22 mouse cellular contexts compared by ENCODE assay signal in genomic region chr2:49860969-49861592, GRCm38 (mm10).
A peak's percentile ranks its signal among the peaks of the same experiment; 100 is the strongest.
DNase-seq lines count a peak whose midpoint lies in the region; ATAC-seq lines count a peak whose summit lies in the region.
"Had no signal": no experiment of that assay in that cellular context is flagged by ENCODE, and none has a peak within 500 bp of the region (broad histone marks: within the 10 kb centered on the region; RNA-seq: fewer than 3 reads in every experiment).

No protein-coding gene starts in this region.

- no peaks in the 10 kb centered on the region for H3K9me3 ChIP-seq in heart, embryonic 10.5 days
- no peaks in the 10 kb centered on the region for H3K9me3 ChIP-seq in embryonic facial prominence, embryonic 14.5 days (ENCODE audit: control insufficient read depth, low read length)
- H3K9me3 ChIP-seq in stomach, embryonic 16.5 days (replicated peaks; ENCODE audit: control insufficient read depth, low read length), result no peaks in the 10 kb centered on the region
- H3K9me3 ChIP-seq: heart, embryonic 15.5 days; liver, embryonic 12.5 days; neural tube, embryonic 15.5 days had no signal

- H3K27me3 ChIP-seq in heart, embryonic 10.5 days (ENCODE audit: insufficient read depth, poor library complexity, severe bottlenecking), result 0 out of 2 replicates have a peak, but pooled peaks cover 3% of the 10 kb centered on the region
- no peaks in the 10 kb centered on the region for H3K27me3 ChIP-seq in embryonic facial prominence, embryonic 14.5 days (replicated peaks; ENCODE audit: control insufficient read depth, insufficient read depth, low read length)
- no peaks in the 10 kb centered on the region for H3K27me3 ChIP-seq in stomach, embryonic 16.5 days (ENCODE audit: control insufficient read depth, insufficient read depth, low read length)
- H3K27me3 ChIP-seq: CH12.LX; heart, embryonic 15.5 days; neural tube, embryonic 15.5 days had no signal

- H3K9ac ChIP-seq in embryonic facial prominence, embryonic 14.5 days (ENCODE audit: low read depth, low read length), result no peak overlapping the region
- H3K9ac ChIP-seq in stomach, embryonic 16.5 days (ENCODE audit: low read length), result no peak overlapping the region
- H3K9ac ChIP-seq: heart, embryonic 15.5 days; liver, embryonic 12.5 days; neural tube, embryonic 15.5 days had no signal

- H3K4me1 ChIP-seq in heart, embryonic 10.5 days, result peaks cover 11% of the 10 kb centered on the region; the same call in 1 of the 2 replicates
- H3K4me1 ChIP-seq in embryonic facial prominence, embryonic 14.5 days (ENCODE audit: control insufficient read depth, insufficient read depth, low read length), result no peaks in the 10 kb centered on the region
- peaks cover 8% of the 10 kb centered on the region for H3K4me1 ChIP-seq in stomach, embryonic 16.5 days (ENCODE audit: control insufficient read depth, insufficient read depth, low read length)
- H3K4me1 ChIP-seq: liver, embryonic 12.5 days had no signal

- H3K4me3 ChIP-seq in heart, embryonic 10.5 days, result peak overlapping the region; percentile 13; the same call in 1 of the 2 replicates
- no peak overlapping the region for H3K4me3 ChIP-seq in embryonic facial prominence, embryonic 14.5 days (ENCODE audit: low read depth, low read length)
- 0 out of 2 replicates have a peak overlapping the region, but pooled peaks have one; percentile 5 for H3K4me3 ChIP-seq in stomach, embryonic 16.5 days (replicated peaks; ENCODE audit: low read length)
- H3K4me3 ChIP-seq: erythroblast, embryonic 14.5 days; heart, embryonic 15.5 days; liver, embryonic 12.5 days; myocyte; neural tube, embryonic 15.5 days had no signal

- WGBS in heart, embryonic 10.5 days, result 31% methylated on average over 10 of the region's 12 CpGs
- 24% methylated on average over 10 of the region's 12 CpGs for WGBS in embryonic facial prominence, embryonic 14.5 days
- 16% methylated on average over 12 of the region's 12 CpGs for WGBS in stomach, embryonic 16.5 days

- H3K27ac ChIP-seq in heart, embryonic 10.5 days, result no peak overlapping the region
- no peak overlapping the region for H3K27ac ChIP-seq in embryonic facial prominence, embryonic 14.5 days (replicated peaks; ENCODE audit: low read depth, low read length)
- H3K27ac ChIP-seq in stomach, embryonic 16.5 days (ENCODE audit: low read length), result peak overlapping the region; percentile 37; the same call in 1 of the 2 replicates
- H3K27ac ChIP-seq: heart, embryonic 15.5 days; liver, embryonic 12.5 days; neural tube, embryonic 15.5 days had no signal

- no peak overlapping the region for H3K4me2 ChIP-seq in embryonic facial prominence, embryonic 14.5 days (ENCODE audit: low read depth, low read length)
- H3K4me2 ChIP-seq in stomach, embryonic 16.5 days (ENCODE audit: low read depth, low read length), result peak overlapping the region; percentile 38; the same call in 1 of the 2 replicates
- H3K4me2 ChIP-seq: heart, embryonic 15.5 days; liver, embryonic 12.5 days; neural tube, embryonic 15.5 days had no signal

- no peak for DNase-seq in heart, embryonic 10.5 days (ENCODE audit: low spot score)
- DNase-seq in heart, postnatal 36 days, result no peak
- DNase-seq in lung, adult 18-20 months, result peak; percentile 22 to 40
- DNase-seq in lung, postnatal 14 days, result no peak
- DNase-seq in embryonic facial prominence, embryonic 14.5 days (ENCODE audit: low spot score), result peak; percentile 28
- no peak for DNase-seq in adrenal gland, adult (ENCODE audit: inconsistent age in 2 of 2, low spot score in 1 of 2)
- DNase-seq in thymus, postnatal 36 days, result no peak
- DNase-seq: adrenal gland, postnatal 10 days; cerebellum, adult 11-12 months; cerebellum, postnatal 25 days; layer of hippocampus, postnatal 36 days; midbrain, embryonic 14.5 days; right cerebral cortex, postnatal 25 days; thymus, adult 2 months had no signal

- ATAC-seq in embryonic facial prominence, embryonic 14.5 days (ENCODE audit: low read depth), result no peak; the same call in 1 of the 2 replicates
- ATAC-seq in stomach, embryonic 16.5 days (ENCODE audit: insufficient read depth, low FRiP score), result peak; percentile 81; the same call in 1 of the 2 replicates
- ATAC-seq: forebrain, embryonic 14.5 days; liver, embryonic 12.5 days had no signal

- H3K36me3 ChIP-seq in heart, embryonic 10.5 days, result no peaks in the 10 kb centered on the region
- no peaks in the 10 kb centered on the region for H3K36me3 ChIP-seq in embryonic facial prominence, embryonic 14.5 days (ENCODE audit: control insufficient read depth, insufficient read depth, low read length)
- no peaks in the 10 kb centered on the region for H3K36me3 ChIP-seq in stomach, embryonic 16.5 days (ENCODE audit: control insufficient read depth, insufficient read depth, low read length)
- H3K36me3 ChIP-seq: heart, embryonic 15.5 days; liver, embryonic 12.5 days; neural tube, embryonic 15.5 days had no signal

- intact Hi-C loops in heart, postnatal 36 days (cut with DNase I), result no loop called here

Comparison
In these comparisons a context has a peak if more than half of its experiments do, and no peak if none do; other contexts are left out.
1. DNase-seq: peak in lung, adult 18-20 months (2 of 2) and embryonic facial prominence, embryonic 14.5 days (single experiment); none in heart, embryonic 10.5 days (single experiment), heart, postnatal 36 days (0 of 2), lung, postnatal 14 days (single experiment), adrenal gland, adult (0 of 2) and thymus, postnatal 36 days (0 of 2).